Mouse (Mus musculus): ENCODE results near the gene Dmd. TPM values are rescaled to one million over a fixed set of nuclear protein-coding genes. Genes with fewer than 3 reads are reported as not detected.
A peak's percentile ranks its signal among the peaks of the same experiment; 100 is the strongest.

Gene Dmd
- polyA plus RNA-seq, 1 experiment from 2014 or later: 30.9 TPM

DNA sequence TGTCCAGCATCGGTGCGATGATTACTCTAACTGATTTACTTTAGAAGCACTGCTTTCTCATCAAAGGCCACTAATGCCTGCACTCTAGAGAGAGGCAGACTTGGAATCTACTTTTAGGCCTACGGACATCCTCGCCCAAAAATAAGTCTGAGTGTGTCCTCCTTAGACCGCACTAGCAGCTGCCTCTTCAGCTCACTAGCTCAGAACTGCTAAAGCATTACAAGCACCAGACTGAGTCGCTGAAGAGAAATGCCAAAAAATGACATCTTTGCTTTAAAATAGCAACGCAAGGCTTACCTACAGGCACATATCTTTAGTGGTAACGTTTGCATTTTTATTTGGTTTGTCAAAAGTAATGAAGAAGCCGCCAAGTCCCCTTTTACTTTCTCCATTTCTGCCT lies 2098.0 kb downstream of the Dmd start:
- Histone ChIP-seq H3K27me3 (replicated peaks; ENCODE audit: control insufficient read depth, insufficient read depth, low read length) (no peaks in the 10 kb centered on the region), H3K4me3 (ENCODE audit: low read depth, low read length) (no peak overlapping the region), H3K27ac (ENCODE audit: low read depth) (no peak overlapping the region), H3K4me2 (ENCODE audit: low read length) (no peak overlapping the region), H3K4me1 (replicated peaks; ENCODE audit: control insufficient read depth, insufficient read depth, low read length) (no peaks in the 10 kb centered on the region), H3K9me3 (ENCODE audit: control insufficient read depth, low read length) (no peaks in the 10 kb centered on the region), H3K9ac (ENCODE audit: low read length) (no peak overlapping the region), H3K36me3 (ENCODE audit: control insufficient read depth, insufficient read depth, low read length) (no peaks in the 10 kb centered on the region)
- WGBS: 83% methylated on average over 9 of the region's 9 CpGs
- ATAC-seq (replicated peaks; ENCODE audit: low FRiP score, low TSS enrichment, low read depth) (no peak), DNase-seq (ENCODE audit: low spot score) (no peak)

DNA sequence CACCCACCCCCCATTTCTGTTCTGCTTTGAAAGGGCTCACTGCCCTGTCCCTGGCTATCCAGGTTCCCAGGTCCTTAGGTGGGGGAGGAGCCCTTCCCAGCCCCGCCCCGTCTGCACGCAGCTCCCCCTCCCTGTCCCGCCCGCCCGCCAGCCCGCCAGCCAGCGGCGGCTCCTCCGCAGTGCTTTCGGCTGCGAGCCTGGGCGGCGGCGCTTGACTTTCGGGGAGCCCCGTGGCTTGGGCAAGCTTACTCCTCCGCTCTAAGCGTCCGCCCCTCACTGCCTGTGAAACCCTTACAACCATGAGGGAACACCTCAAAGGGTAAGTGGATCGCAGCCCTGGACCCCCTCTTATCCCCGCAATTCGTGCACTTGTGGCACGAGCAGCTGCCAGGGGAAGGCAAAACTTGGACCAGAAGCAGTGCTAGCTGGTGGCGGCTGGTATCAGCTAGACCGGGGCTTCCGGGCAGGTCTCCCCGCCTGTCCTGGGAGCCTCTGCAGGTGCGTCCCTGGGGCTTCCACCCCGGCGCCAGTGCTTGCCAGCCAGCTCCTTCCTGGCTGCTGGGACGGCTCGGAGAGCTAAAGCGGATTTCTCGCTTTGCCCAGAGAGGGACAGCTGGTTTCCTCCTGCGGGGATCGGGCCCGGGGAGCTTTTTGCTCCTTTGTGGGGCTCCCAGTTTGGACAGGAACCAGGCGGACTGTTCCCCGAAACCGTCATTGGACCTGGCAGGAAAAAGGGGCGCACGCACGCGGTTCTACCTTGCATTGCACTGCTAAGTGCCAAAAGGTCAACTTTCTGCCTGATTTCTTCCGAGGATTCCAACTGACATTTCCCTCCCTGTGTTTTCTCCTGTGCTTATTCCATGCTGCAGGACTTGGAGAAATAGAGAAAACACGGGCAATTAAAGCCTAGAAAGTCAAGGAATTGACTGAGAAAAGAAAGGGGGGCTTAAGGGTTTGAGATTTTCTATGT lies 2099.8 kb downstream of the Dmd start:
- no peaks in the 10 kb centered on the region for H3K4me1 ChIP-seq (replicated peaks; ENCODE audit: control insufficient read depth, insufficient read depth, low read length)
- no peaks in the 10 kb centered on the region for H3K36me3 ChIP-seq (ENCODE audit: control insufficient read depth, insufficient read depth, low read length)
- peak; percentile 78 for DNase-seq (ENCODE audit: low spot score)
- 18% methylated on average over 42 of the region's 47 CpGs for WGBS
- ATAC-seq (replicated peaks; ENCODE audit: low FRiP score, low TSS enrichment, low read depth): peak; percentile 95
- H3K27ac ChIP-seq (ENCODE audit: low read depth): no peak overlapping the region
- peak overlapping the region; percentile 51 for H3K4me3 ChIP-seq (ENCODE audit: low read depth, low read length)
- H3K9me3 ChIP-seq (ENCODE audit: control insufficient read depth, low read length): no peaks in the 10 kb centered on the region
- no peaks in the 10 kb centered on the region for H3K27me3 ChIP-seq (replicated peaks; ENCODE audit: control insufficient read depth, insufficient read depth, low read length)
- peak overlapping the region; percentile 52 for H3K4me2 ChIP-seq (ENCODE audit: low read length)
- peak overlapping the region; percentile 47 for H3K9ac ChIP-seq (ENCODE audit: low read length)

DNA sequence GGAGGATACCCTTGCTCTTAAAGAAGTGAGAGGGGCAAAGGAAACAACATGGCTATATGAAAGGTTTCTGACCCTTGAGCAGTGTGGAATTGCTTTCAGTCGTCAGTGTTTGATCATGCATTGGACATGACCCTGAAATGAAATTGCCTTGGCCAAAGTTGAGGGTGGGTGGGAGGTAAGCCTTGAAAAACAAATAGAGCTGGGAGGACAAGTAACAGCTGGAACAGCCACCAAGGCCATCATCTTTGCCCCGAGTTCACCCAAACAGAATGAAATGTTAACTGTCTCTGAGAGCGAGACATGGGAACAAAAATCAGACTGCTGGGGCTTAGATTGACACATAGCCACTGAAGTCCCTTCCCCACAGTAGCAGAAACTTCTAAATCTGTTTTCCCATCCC lies 2100.9 kb downstream of the Dmd start:
- H3K9me3 ChIP-seq (ENCODE audit: control insufficient read depth, low read length): no peaks in the 10 kb centered on the region
- H3K4me1 ChIP-seq (replicated peaks; ENCODE audit: control insufficient read depth, insufficient read depth, low read length): no peaks in the 10 kb centered on the region
- peak overlapping the region; percentile 52 for H3K4me2 ChIP-seq (ENCODE audit: low read length)
- no peaks in the 10 kb centered on the region for H3K36me3 ChIP-seq (ENCODE audit: control insufficient read depth, insufficient read depth, low read length)
- DNase-seq (ENCODE audit: low spot score): no peak
- no peak for ATAC-seq (replicated peaks; ENCODE audit: low FRiP score, low TSS enrichment, low read depth)
- WGBS: 51% methylated on average over 3 of the region's 3 CpGs
- H3K9ac ChIP-seq (ENCODE audit: low read length): no peak overlapping the region
- H3K27me3 ChIP-seq (replicated peaks; ENCODE audit: control insufficient read depth, insufficient read depth, low read length): no peaks in the 10 kb centered on the region
- no peak overlapping the region for H3K4me3 ChIP-seq (ENCODE audit: low read depth, low read length)
- H3K27ac ChIP-seq (ENCODE audit: low read depth): no peak overlapping the region

DNA sequence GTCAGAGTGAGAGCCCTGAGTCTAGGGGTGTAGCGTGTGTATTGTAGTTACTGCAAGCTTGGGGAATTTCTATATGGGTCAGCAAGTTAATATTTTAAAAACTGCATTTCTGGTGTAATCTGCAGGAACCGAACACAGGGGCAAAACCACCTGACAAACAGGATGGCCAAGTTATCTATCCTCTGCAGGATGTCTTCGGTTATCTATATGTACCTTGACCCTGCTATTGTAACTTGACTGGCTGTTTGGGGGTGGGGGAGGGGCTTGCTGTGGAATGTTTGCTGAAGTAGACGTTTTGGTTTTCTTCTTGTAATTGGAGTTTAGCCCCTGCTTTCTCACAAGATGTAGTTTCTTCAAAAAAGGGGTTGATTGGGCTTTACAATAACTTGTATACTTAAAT lies 2124.9 kb downstream of the Dmd start:
- H3K27ac ChIP-seq (ENCODE audit: low read depth): no peak overlapping the region
- no peak overlapping the region for H3K4me3 ChIP-seq (ENCODE audit: low read depth, low read length)
- H3K4me1 ChIP-seq (replicated peaks; ENCODE audit: control insufficient read depth, insufficient read depth, low read length): no peaks in the 10 kb centered on the region
- H3K27me3 ChIP-seq (replicated peaks; ENCODE audit: control insufficient read depth, insufficient read depth, low read length): no peaks in the 10 kb centered on the region
- H3K9me3 ChIP-seq (ENCODE audit: control insufficient read depth, low read length): no peaks in the 10 kb centered on the region
- H3K4me2 ChIP-seq (ENCODE audit: low read length): no peak overlapping the region
- WGBS: 52% methylated on average over 4 of the region's 4 CpGs
- no peak for ATAC-seq (replicated peaks; ENCODE audit: low FRiP score, low TSS enrichment, low read depth)
- no peaks in the 10 kb centered on the region for H3K36me3 ChIP-seq (ENCODE audit: control insufficient read depth, insufficient read depth, low read length)
- no peak for DNase-seq (ENCODE audit: low spot score)
- no peak overlapping the region for H3K9ac ChIP-seq (ENCODE audit: low read length)

DNA sequence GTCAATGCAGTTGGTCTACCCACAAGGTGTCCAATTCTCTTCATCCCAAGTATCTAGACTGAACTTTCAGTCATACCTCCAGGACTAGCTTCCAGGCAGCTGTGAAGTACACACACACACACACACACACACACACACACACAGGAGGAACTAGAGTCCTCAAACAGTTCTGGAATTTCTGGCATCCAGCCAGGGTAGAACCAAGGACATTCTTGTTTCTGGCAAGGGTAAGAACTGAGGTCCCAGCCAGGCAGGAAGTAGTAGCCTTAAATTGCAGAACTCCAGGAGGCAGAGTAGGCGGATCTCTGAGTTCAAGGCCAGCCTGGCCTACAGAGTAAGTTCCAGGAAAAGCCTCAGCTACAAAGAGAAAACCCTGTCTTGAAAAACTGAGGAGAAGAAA lies 2128.2 kb downstream of the Dmd start:
- 87% methylated on average over 1 of the region's 1 CpGs for WGBS
- Histone ChIP-seq H3K27ac (ENCODE audit: low read depth) (no peak overlapping the region), H3K9me3 (ENCODE audit: control insufficient read depth, low read length) (no peaks in the 10 kb centered on the region), H3K9ac (ENCODE audit: low read length) (no peak overlapping the region), H3K36me3 (ENCODE audit: control insufficient read depth, insufficient read depth, low read length) (no peaks in the 10 kb centered on the region), H3K4me2 (ENCODE audit: low read length) (no peak overlapping the region), H3K4me1 (replicated peaks; ENCODE audit: control insufficient read depth, insufficient read depth, low read length) (no peaks in the 10 kb centered on the region), H3K4me3 (ENCODE audit: low read depth, low read length) (no peak overlapping the region), H3K27me3 (replicated peaks; ENCODE audit: control insufficient read depth, insufficient read depth, low read length) (no peaks in the 10 kb centered on the region)
- no peak for ATAC-seq (replicated peaks; ENCODE audit: low FRiP score, low TSS enrichment, low read depth)
- DNase-seq (ENCODE audit: low spot score): no peak

DNA sequence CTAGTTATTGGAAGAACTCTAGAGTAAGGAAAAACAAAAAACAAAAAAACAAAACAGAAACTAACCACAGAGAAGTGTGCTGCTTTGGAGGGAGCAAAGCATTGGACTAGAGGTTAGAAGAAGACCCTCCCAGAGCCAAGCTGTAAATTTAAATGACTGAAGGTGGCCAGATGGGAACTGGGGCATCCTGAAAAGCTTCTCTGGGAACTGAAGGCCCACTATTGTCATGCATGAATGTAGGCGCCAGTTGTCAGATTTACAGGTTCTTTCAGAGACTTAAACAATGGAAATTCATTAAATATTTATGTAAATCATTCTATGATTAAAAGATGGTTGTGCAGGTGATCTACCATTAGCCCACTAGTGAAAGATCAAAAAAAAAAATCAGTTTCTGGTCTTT lies 2128.9 kb downstream of the Dmd start:
- Histone ChIP-seq H3K27me3 (replicated peaks; ENCODE audit: control insufficient read depth, insufficient read depth, low read length) (no peaks in the 10 kb centered on the region), H3K9ac (ENCODE audit: low read length) (no peak overlapping the region), H3K4me2 (ENCODE audit: low read length) (no peak overlapping the region), H3K9me3 (ENCODE audit: control insufficient read depth, low read length) (no peaks in the 10 kb centered on the region), H3K4me1 (replicated peaks; ENCODE audit: control insufficient read depth, insufficient read depth, low read length) (no peaks in the 10 kb centered on the region), H3K27ac (ENCODE audit: low read depth) (no peak overlapping the region), H3K36me3 (ENCODE audit: control insufficient read depth, insufficient read depth, low read length) (no peaks in the 10 kb centered on the region), H3K4me3 (ENCODE audit: low read depth, low read length) (no peak overlapping the region)
- WGBS: 58% methylated on average over 1 of the region's 1 CpGs
- no peak for DNase-seq (ENCODE audit: low spot score)
- no peak for ATAC-seq (replicated peaks; ENCODE audit: low FRiP score, low TSS enrichment, low read depth)

DNA sequence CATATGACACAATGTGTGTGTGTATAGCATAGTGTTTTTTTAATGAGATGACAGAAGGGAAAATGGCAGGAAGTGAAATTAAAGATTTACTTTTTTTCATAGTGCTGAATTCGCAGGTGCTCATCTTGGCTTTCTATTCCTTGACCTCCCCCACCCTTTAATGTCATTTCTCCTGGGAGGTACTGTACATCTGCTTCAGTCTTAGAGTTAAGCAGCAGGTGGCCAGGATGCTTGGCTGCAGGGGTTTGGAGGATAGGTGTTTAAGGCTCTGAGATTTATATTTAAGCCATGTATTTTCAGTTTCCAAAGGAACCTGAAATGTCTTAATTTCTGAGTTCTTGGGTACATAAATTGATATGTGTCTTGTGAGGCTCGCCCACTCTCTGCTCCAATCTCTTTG lies 2130.5 kb downstream of the Dmd start:
- H3K27me3 ChIP-seq (replicated peaks; ENCODE audit: control insufficient read depth, insufficient read depth, low read length): no peaks in the 10 kb centered on the region
- H3K4me2 ChIP-seq (ENCODE audit: low read length): no peak overlapping the region
- ATAC-seq (replicated peaks; ENCODE audit: low FRiP score, low TSS enrichment, low read depth) (no peak), DNase-seq (ENCODE audit: low spot score) (no peak)
- WGBS: 56% methylated on average over 2 of the region's 2 CpGs
- no peaks in the 10 kb centered on the region for H3K9me3 ChIP-seq (ENCODE audit: control insufficient read depth, low read length)
- no peak overlapping the region for H3K27ac ChIP-seq (ENCODE audit: low read depth)
- H3K36me3 ChIP-seq (ENCODE audit: control insufficient read depth, insufficient read depth, low read length): no peaks in the 10 kb centered on the region
- no peak overlapping the region for H3K4me3 ChIP-seq (ENCODE audit: low read depth, low read length)
- no peak overlapping the region for H3K9ac ChIP-seq (ENCODE audit: low read length)
- no peaks in the 10 kb centered on the region for H3K4me1 ChIP-seq (replicated peaks; ENCODE audit: control insufficient read depth, insufficient read depth, low read length)

DNA sequence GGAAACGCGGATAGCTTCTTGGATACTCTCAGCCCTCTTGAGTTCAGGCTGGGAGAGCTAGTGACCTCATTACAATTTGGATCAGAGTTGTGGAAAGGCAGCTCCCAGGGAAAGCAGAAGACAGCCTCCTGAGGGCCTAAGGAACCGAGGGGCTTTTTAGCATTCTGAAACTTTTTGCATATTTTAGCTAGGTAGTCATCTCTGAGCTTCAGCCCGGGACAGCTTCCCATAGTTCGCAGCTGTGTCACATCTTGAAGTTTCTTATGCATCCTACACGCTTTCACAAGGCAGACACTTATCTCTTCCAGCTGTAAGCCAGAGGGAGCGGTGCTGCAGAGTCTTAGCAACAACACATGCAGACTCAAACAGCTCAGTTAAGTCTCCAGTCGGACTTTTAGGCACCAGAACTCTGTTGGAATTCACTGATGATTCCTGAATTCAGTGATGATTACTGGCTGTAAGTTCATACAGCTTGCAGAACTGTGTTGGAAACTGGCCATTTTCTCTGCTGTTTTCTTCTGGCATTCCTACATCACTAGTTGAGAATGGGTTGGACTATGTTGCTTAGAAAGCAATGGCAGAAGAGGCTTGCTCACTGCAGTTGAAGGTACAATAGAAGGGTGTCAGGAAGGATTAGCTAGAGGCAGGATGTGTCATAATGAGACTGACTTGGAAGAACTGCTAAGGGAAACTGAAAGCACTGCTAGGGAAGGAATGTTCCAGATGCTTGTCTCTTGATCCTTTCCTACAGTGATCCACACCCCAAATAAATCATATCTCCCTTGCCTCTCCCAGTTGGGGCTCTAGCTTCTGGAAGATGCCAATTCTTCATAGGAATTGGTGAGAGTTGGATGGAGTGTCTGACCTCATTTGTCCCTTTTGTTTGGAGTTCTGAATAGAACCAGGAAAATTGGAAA lies 2135.8 kb downstream of the Dmd start:
- no peak overlapping the region for H3K4me2 ChIP-seq (ENCODE audit: low read length)
- no peaks in the 10 kb centered on the region for H3K9me3 ChIP-seq (ENCODE audit: control insufficient read depth, low read length)
- DNase-seq (ENCODE audit: low spot score): no peak
- ATAC-seq (replicated peaks; ENCODE audit: low FRiP score, low TSS enrichment, low read depth): no peak
- no peaks in the 10 kb centered on the region for H3K27me3 ChIP-seq (replicated peaks; ENCODE audit: control insufficient read depth, insufficient read depth, low read length)
- H3K9ac ChIP-seq (ENCODE audit: low read length): no peak overlapping the region
- no peaks in the 10 kb centered on the region for H3K4me1 ChIP-seq (replicated peaks; ENCODE audit: control insufficient read depth, insufficient read depth, low read length)
- H3K27ac ChIP-seq (ENCODE audit: low read depth): peak overlapping the region; percentile 43; the same call in 1 of the 2 replicates
- no peak overlapping the region for H3K4me3 ChIP-seq (ENCODE audit: low read depth, low read length)
- H3K36me3 ChIP-seq (ENCODE audit: control insufficient read depth, insufficient read depth, low read length): no peaks in the 10 kb centered on the region
- 55% methylated on average over 8 of the region's 8 CpGs for WGBS

All from intestine, embryonic 14.5 days (tissue).